Mouse (Mus musculus) cerebellum, adult 8-10 months (tissue): Measurements from ENCODE around the gene Lbr.

ENCODE experiments used
- DNase-seq: peaks from one replicate; pipeline ENCODE4 v3.0.0; 2022

The Lbr gene

GRCm38 (mm10) chr1:181842781-181843180 is at the start of gene Lbr:
Gene Lbr, minus strand, starts transcription at chr1:181843046.
- no peak for DNase-seq

DNA sequence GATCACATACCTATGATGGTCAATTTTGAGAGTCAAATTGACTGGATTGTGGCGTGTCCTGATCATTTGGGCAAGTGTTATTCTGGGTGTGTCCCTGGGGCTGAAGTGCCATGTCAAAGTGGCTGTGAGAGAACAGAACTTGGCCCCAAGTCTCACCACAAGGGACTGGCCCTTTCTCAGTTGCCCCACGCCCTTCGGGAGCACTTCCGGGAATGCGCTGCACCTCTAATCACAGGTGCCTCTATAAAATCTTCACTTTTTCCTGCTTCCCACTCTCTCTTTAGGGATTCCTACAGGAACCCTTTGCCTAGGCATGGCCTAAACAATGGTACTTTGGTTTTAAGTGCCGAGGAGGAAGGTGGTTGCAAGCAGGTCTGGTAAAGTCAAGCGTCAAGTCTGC is 46.8 kb upstream of the Lbr start:
- DNase-seq: no peak

DNA sequence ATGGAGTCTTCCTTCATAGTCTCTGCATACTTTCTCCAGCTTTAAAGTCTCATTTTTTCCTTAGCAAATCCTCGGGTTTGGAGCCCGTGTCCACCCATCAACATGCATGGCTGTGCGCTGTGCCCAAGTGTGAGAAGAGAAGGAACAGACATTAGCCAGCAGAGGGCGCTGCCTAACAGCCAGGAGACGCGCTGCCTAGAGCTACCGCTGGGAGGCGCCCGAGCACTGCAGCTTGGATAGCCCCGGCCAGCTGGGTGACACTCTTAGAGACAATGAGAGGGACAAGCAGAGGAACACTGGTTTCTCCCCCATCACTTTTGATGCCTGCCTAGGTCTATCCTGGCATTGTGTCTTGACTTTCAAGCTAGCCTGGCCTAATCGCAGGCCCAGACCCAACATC is 46.0 kb upstream of the Lbr start:
- DNase-seq: peak; percentile 92

- peak; percentile 52 for DNase-seq
Observed at GRCm38 (mm10) chr1:181881532-181881931, 38.7 kb upstream of the Lbr start.

DNA sequence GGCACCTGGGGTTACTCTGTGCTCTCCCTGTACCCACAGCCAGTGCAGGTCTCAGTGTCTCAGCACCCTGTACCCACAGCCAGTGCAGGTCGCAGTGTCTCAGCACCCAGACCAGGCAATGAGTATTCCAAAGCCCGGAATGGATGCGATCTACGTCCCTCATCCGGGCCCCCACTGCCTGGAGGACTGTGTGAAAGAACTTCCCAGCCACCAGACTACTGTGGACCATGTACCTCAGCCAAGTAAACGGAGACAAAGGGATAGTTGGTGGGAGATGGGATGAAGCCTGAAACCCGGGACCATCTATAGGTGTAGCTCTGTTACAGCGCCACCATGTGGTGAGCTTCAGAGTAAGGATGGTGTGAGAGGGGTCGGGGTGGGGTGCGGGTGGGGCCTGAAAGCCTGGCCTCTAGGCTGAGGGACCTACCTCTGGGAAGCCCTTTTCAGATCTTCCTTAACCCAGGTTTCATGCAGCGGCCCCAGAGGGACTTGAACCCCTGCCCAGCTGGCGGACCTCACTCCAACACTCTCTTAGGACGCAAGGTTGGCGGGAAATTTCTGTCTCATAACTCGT is 38.0 kb upstream of the Lbr start:
- DNase-seq: no peak

DNA sequence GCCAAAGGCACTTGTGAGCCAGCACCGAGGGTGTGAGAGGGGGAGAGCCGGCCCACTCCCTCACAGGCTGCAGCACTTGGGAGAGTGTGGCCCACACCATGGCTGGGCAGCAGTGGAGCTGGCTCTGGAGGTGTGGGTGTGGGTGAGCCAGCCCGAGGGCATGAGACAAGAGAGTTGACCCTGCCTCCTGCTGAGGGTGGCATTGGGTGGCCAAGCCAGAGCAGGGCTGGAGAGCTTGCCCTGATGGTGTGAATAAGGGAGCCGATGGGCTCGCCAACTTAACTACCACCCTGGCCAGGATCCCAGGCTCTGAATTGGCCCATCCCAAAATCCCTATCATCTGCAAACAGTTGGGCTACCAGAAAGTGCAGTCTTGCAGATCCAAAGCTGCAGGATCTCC is 35.6 kb upstream of the Lbr start:
- DNase-seq: no peak

DNA sequence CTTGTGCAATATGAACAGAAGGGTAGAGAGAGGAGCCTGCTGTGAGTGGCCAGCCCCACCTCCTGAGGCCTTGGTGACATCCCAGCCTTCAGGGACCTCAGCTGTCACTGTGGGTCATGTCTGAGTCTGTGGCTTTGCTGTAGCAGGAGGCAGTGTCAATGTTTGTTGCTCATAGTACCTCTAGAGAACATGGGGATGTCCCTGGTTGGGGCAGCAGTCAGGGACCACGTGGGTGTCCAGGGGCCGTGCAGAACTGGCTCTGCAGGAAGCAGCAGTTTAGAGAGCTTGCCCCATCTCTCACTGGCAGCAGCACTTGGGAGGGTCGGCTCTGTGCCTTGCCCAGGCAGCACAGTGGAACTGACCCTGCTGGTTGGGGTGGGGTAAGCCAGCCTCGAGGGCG is 34.2 kb upstream of the Lbr start:
- DNase-seq: no peak

GRCm38 (mm10) chr1:181876656-181877055 is 33.8 kb upstream of the Lbr start:
- DNase-seq: no peak

DNA sequence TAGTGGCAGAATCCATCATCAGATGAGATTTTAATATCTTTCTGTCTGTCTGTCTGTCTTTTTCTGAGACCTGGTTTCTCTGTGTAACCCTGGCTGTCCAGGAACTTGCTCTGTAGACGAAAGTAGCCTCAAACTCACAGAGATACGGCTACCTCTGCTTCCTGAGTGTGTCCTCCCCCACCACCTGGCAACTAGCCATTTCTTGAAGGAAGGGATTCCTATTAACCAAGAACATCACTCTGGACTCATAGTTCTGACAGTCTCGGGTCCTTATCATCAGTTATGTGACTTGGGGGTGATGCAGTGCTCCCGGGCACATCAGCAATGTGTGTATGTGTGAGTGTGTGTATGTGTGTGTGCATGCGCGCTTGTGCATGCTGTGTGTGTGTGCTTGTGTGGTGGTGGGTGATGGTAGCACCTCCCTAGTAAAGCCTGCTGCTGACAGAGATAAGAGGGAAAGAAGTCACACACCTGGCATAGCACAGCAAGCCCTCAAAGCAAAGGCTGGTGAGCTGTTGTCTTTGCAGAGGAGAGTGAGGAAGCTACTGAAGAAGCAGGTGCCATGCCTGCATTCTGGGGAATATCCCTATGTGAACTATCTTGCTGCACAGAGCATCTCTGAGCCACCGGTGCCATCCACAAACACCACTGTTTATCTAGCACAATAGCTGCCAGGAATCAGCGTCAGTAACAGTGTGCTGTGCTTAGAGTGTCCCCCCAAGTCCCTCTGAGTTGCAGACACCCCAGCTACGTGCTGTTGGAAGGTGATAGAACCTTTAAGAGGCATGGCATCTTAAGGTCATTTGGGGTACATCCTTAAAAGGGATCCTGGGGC is 30.5 kb upstream of the Lbr start:
- no peak for DNase-seq

DNA sequence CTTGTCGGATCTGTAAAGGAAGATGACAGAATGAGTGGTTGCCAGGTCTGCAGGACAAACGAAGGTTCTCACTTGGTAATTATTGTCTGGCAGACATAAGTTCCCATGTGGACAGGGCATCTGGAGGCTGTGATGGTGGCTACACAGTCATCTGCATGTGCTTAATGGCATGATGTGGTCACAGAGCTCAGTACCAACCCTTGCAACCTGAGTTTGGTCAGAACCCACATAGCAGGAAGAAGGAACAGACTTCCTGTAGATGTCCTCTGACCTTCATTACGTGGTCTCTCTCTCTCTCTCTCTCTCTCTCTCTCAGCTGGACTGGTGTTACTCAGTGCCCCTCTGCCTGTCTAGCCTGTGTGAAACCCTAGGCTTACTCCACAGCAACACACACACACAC is 29.8 kb upstream of the Lbr start:
- no peak for DNase-seq

GRCm38 (mm10) chr1:181866429-181867280 is 23.8 kb upstream of the Lbr start:
- no peak for DNase-seq

DNA sequence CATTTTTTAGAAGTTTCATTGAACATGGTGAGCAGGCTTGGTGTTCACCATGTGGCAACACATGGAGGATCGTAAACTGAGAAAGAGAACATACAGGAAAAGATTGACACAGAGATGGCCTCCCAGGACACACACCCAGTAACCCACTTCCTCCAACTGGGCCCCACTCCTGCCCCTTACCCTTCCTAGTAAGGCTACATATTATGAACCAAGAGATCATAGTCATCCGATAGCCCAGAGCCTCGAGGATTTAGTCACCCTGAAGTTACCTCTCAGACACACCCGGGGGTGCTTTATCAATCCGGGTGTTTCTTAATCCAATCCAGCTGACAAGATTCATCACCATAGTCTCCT is 23.0 kb upstream of the Lbr start:
- DNase-seq: no peak

- no peak for DNase-seq
Observed at GRCm38 (mm10) chr1:181864971-181865862, 22.4 kb upstream of the Lbr start.

GRCm38 (mm10) chr1:181863431-181863830 is 20.6 kb upstream of the Lbr start:
- DNase-seq: no peak

DNA sequence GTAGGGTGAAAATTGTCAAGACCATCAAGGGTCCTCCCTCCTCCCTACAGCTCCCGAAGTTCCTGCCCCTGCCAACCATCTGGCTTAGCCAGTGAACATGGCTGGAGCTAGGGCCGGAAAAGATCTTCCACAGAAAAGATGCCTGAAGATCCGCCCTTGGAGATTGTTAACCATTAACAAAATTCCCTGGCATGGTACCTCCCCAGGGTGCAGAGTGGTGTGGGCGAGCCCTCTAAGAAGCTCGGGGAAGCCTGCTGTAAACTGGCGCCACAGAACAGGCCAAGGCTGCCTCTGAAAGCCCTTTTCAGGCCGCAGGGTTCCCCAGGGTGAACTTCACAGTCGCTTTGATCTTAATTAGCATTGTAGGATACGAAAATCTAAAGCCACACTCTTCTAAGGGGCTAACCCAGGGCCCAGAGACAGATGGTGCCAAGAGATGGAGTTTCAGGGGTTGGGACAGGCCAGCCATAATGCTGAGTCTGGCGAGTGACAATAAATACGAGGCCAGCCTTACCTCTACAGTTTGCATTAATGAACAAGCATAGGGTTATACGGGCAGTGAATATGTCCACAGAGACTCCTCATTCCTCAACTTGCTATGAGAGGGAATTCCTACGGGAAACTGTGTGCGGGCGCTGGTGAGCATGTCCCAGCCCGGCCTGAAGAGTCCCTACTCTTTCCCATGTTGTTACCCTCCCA is 20.0 kb upstream of the Lbr start:
- DNase-seq: no peak

- DNase-seq: no peak
Observed at GRCm38 (mm10) chr1:181861181-181861902, 18.5 kb upstream of the Lbr start.

GRCm38 (mm10) chr1:181860659-181861058 is 17.8 kb upstream of the Lbr start:
- no peak for DNase-seq

- no peak for DNase-seq
Observed at GRCm38 (mm10) chr1:181856329-181856728, 13.5 kb upstream of the Lbr start.

DNA sequence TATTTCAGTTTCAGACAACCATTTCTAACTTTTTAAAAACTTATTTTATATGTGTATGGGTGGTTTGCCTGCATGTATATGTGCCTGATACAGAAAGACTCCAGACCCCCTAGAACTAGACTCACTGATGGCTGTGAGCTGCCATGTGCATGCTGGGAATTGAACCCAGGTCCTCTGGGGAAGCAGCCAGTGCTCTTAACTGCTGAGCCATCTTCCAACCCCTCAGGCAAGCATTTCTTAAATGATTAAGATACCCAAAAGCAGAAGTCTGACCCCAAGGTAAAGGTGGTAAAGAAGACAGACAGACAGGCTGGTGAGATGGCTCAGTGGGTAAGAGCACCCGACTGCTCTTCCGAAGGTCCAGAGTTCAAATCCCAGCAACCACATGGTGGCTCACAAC is 12.0 kb upstream of the Lbr start:
- no peak for DNase-seq

DNA sequence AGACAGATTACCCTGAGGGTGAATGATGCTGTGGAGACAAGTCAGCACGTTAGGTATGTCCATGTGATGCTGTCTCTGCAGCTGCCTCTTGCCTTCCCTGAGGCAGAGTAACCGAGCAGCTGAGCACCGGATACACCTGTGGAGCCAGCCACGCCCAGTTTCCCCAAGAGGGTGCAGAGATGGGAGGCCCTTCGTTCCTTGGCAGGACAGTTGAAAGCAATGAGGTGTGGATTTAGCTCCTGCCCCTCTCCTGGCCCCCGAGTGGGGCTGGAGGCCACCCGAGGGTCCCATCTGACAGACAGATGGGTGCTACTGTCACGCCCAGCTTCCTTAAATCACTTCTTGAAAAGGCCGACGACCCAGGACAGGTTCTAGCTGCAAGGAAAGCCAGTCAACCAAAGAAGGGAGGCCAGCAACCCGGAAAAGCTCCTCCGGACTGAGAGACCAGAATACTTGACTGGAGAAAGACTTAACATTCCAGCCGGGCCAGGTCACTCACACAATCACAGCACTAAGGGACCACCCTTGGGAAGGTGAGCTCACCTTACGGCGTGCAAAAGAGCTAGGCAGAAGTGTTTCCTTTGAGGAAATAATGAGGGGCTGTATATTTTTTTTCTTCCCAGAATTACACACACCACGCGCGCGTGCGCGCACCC is 10.4 kb upstream of the Lbr start:
- no peak for DNase-seq

DNA sequence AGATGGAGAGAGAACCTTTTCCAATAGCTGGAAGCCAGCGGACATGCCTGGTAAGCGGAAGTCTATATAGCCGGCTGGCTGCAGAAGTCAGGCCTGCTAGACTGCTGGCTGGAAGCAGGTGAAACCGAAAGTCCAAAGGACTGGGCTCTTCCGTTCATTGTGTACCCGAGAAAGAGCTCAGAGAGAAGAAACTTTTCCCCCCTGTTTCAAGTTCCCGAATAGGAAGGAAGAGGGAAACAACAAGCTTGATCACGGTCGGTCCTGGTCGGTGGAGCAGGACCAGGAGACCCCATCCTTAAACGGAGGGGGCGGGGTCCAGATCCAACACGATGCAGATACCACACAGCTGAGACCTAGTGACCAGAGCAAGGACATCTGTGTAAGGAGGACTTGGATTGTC is 9.6 kb upstream of the Lbr start:
- no peak for DNase-seq
